Mouse (Mus musculus): ENCODE measurements around the gene Chek1. TPM values are rescaled to one million over a fixed set of nuclear protein-coding genes. Genes with fewer than 3 reads are reported as not detected.

Chek1 gene
- polyA plus RNA-seq, 1 experiment: 0.44 TPM

DNA sequence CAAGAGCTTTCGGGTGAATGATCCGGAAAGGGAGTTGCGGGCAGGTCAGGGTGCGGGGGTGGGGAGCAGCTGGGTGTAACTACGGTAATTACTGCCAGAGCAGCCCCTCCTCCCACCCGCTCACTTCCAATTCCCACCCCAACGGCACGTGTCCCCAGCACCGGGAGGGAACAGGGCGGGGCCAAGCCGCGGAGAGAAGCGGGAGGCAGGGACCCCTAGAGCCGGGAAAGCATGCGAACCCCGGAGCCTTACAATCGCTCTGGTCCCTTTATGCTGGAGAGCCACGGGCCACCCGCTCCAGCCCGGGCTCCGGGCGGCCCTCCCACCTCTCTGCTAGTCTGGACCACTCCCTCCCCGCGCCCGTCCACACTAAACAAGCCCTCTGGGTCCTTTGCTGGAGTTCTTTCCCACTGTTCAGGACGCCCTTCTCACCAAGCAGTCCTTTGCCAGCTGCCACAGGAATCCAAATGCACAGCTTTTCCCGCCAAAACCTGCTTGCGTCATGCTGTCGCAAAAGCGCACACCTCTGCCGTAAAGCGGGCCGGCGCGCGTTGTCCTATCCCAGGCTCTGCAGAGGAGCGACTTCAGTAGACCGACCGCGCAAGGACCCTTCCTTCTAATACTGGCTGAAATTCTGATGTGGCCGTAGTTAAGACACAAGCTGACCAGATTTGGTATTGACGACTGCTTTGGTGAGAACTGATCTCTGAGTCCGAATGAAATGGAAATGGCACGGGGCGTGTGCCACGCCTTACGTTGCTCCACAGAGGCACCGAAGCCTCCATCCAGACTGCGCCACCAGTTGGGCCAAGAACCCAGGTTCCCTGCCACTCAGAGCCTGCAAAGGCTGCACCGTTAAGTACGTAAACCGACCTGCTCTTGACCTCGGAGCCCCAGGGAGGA lies 483 bp downstream of the Chek1 start:
- TF ChIP-seq CTCF (IDR thresholded peaks at IDR 0.05; ENCODE audit: extremely low read depth, insufficient read depth, insufficient read length, insufficient replicate concordance): no peak
- TF ChIP-seq POLR2A (IDR thresholded peaks at IDR 0.05; ENCODE audit: low read depth, low read length): no peak
- peak; percentile 70 to 82 for DNase-seq (ENCODE audit: low read depth in 1 of 2, low spot score in 2 of 2)
- peak overlapping the region; percentile 79 for H3K4me3 ChIP-seq (ENCODE audit: extremely low read depth, insufficient read depth, insufficient read length)
- WGBS: under 1% methylated on average over 53 of the region's 53 CpGs
- 0 out of 2 replicates have a peak, but pooled peaks cover 1% of the 10 kb centered on the region for H3K36me3 ChIP-seq (ENCODE audit: control insufficient read depth, insufficient read depth, low read length)
- H3K27me3 ChIP-seq (ENCODE audit: control insufficient read depth, insufficient read depth, low read length): no peaks in the 10 kb centered on the region
- peak overlapping the region; percentile 38 for H3K27ac ChIP-seq (ENCODE audit: insufficient read depth, low read length)
- no peaks in the 10 kb centered on the region for H3K4me1 ChIP-seq (ENCODE audit: control insufficient read depth, insufficient read depth, insufficient read length)

DNA sequence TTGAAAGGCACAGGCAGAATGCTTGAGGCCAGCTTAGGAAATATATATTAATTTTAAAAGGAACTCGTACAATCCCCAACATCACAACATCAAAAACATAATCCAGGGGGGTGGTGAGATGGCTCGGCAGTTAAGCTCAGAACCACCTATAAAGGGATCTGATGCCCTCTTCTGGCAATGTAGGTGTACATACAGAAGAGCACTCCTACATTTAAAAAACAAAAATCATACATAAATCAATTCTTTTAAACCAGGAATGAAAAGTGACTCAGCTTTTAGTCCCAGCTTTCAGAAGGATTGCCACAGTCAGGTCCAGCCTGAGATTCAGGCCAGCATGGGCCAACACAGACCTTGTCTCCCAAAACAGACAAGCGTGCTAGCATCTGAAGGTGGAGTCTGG lies 10.2 kb downstream of the Chek1 start:
- no peak overlapping the region for H3K4me3 ChIP-seq (ENCODE audit: extremely low read depth, insufficient read depth, insufficient read length)
- no peak for TF ChIP-seq POLR2A (IDR thresholded peaks at IDR 0.05; ENCODE audit: low read depth, low read length)
- TF ChIP-seq CTCF (IDR thresholded peaks at IDR 0.05; ENCODE audit: extremely low read depth, insufficient read depth, insufficient read length, insufficient replicate concordance): no peak
- no peaks in the 10 kb centered on the region for H3K4me1 ChIP-seq (ENCODE audit: control insufficient read depth, insufficient read depth, insufficient read length)
- H3K27ac ChIP-seq (ENCODE audit: insufficient read depth, low read length): no peak overlapping the region
- no peaks in the 10 kb centered on the region; the same call in 1 of the 2 replicates for H3K36me3 ChIP-seq (ENCODE audit: control insufficient read depth, insufficient read depth, low read length)
- no peak for DNase-seq (ENCODE audit: low read depth in 1 of 2, low spot score in 2 of 2)
- WGBS: 76% methylated on average over 3 of the region's 3 CpGs
- no peaks in the 10 kb centered on the region for H3K27me3 ChIP-seq (ENCODE audit: control insufficient read depth, insufficient read depth, low read length)

DNA sequence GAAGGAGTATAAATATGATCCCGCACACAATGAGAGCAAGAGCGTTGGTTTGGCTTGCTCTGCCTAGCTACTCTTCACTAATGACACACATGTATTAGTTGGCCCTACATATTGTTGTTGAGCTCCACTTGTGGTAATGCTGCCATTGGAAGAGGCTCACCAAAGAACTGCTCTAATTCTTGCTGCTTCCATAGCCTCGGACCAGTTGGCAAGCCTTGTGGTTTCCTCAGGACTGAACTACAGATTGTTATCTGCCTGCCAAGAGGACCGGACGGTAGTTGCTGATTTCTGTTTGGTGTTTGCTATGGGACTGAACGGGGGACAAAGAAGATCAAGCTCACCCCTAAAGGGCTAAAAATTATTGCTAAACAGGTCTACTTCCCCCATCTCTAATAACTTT lies 19.6 kb downstream of the Chek1 start:
- 79% methylated on average over 6 of the region's 6 CpGs for WGBS
- Histone ChIP-seq H3K27me3 (ENCODE audit: control insufficient read depth, insufficient read depth, low read length) (no peaks in the 10 kb centered on the region), H3K4me1 (ENCODE audit: control insufficient read depth, insufficient read depth, insufficient read length) (no peaks in the 10 kb centered on the region), H3K27ac (ENCODE audit: insufficient read depth, low read length) (no peak overlapping the region), H3K36me3 (ENCODE audit: control insufficient read depth, insufficient read depth, low read length) (no peaks in the 10 kb centered on the region), H3K4me3 (ENCODE audit: extremely low read depth, insufficient read depth, insufficient read length) (no peak overlapping the region)
- TF ChIP-seq POLR2A (IDR thresholded peaks at IDR 0.05; ENCODE audit: low read depth, low read length) (no peak), CTCF (IDR thresholded peaks at IDR 0.05; ENCODE audit: extremely low read depth, insufficient read depth, insufficient read length, insufficient replicate concordance) (no peak)
- DNase-seq (ENCODE audit: low read depth in 1 of 2, low spot score in 2 of 2): no peak

DNA sequence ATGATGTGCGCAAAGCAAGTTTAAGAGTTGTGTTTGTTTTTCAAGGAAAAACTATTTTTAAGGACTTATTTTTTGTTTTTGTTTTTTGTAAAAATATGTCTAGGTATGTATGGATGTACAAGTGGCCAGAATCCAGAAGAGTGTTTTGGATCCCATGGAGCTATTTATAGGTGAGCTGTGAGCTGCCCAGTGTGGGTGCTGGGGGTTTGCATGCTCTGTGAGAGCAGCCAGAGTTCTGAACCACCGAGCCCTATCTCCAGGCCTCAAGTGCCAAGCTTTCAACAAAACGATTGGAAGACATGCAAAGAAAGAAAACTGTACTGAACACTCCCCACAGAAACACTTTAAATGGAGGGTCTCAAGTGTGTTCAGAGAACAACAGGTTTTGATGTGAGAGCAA lies 20.9 kb downstream of the Chek1 start:
- no peaks in the 10 kb centered on the region for H3K27me3 ChIP-seq (ENCODE audit: control insufficient read depth, insufficient read depth, low read length)
- H3K27ac ChIP-seq (ENCODE audit: insufficient read depth, low read length): no peak overlapping the region
- TF ChIP-seq CTCF (IDR thresholded peaks at IDR 0.05; ENCODE audit: extremely low read depth, insufficient read depth, insufficient read length, insufficient replicate concordance) (no peak), POLR2A (IDR thresholded peaks at IDR 0.05; ENCODE audit: low read depth, low read length) (no peak)
- no peak for DNase-seq (ENCODE audit: low read depth in 1 of 2, low spot score in 2 of 2)
- H3K36me3 ChIP-seq (ENCODE audit: control insufficient read depth, insufficient read depth, low read length): no peaks in the 10 kb centered on the region
- WGBS: 91% methylated on average over 3 of the region's 3 CpGs
- no peak overlapping the region for H3K4me3 ChIP-seq (ENCODE audit: extremely low read depth, insufficient read depth, insufficient read length)
- H3K4me1 ChIP-seq (ENCODE audit: control insufficient read depth, insufficient read depth, insufficient read length): no peaks in the 10 kb centered on the region

DNA sequence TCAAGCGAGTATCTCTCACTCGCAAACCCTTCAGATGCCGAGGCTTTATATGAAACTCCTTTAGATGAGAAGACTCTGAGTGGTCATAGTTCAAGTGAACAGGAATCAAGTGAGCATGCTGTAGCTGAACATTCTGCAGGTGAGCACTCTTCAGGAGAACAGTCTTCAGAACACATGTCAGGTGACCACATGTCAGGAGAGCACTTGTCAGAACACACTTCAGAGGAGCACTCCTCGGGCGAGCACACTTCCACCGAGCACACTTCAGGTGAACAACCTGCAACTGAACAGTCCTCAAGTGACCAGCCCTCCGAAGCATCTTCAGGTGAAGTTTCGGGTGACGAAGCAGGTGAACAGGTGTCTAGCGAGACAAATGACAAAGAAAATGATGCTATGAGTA lies 32.6 kb downstream of the Chek1 start:
- Histone ChIP-seq H3K36me3 (ENCODE audit: control insufficient read depth, insufficient read depth, low read length) (no peaks in the 10 kb centered on the region), H3K27me3 (ENCODE audit: control insufficient read depth, insufficient read depth, low read length) (no peaks in the 10 kb centered on the region; the same call in 1 of the 2 replicates), H3K27ac (ENCODE audit: insufficient read depth, low read length) (no peak overlapping the region), H3K4me3 (ENCODE audit: extremely low read depth, insufficient read depth, insufficient read length) (no peak overlapping the region), H3K4me1 (ENCODE audit: control insufficient read depth, insufficient read depth, insufficient read length) (no peaks in the 10 kb centered on the region)
- 92% methylated on average over 10 of the region's 10 CpGs for WGBS
- no peak for TF ChIP-seq POLR2A (IDR thresholded peaks at IDR 0.05; ENCODE audit: low read depth, low read length)
- no peak for TF ChIP-seq CTCF (IDR thresholded peaks at IDR 0.05; ENCODE audit: extremely low read depth, insufficient read depth, insufficient read length, insufficient replicate concordance)
- no peak for DNase-seq (ENCODE audit: low read depth in 1 of 2, low spot score in 2 of 2)

DNA sequence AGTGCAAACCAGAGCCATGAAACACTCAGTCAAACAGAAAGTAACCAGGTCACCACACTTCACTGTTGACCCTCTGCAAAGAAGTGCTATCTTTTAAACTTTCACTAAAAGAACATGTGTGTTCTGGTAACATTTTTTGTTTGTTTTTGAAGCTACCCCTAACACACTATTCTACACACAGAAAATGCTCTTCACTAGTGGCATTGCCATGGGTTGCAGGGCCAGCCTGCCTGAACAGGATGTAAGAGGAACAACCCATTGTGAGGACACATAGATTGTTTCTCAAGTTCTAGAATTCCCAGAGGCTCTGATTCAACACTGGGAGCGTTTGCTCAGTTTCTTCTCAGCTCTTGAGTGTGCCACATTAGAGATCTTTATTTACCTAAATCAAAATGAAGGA lies 33.9 kb downstream of the Chek1 start, which contains the start of gene Acrv1:
TSS of gene Acrv1 (plus strand) at position 301 of the 400 bp plus-strand sequence.
- Histone ChIP-seq H3K27me3 (ENCODE audit: control insufficient read depth, insufficient read depth, low read length) (no peaks in the 10 kb centered on the region; the same call in 1 of the 2 replicates), H3K27ac (ENCODE audit: insufficient read depth, low read length) (no peak within 1 kb of the TSS), H3K4me3 (ENCODE audit: extremely low read depth, insufficient read depth, insufficient read length) (no peak within 1 kb of the TSS), H3K36me3 (ENCODE audit: control insufficient read depth, insufficient read depth, low read length) (no peaks in the 10 kb centered on the region), H3K4me1 (ENCODE audit: control insufficient read depth, insufficient read depth, insufficient read length) (no peaks in the 10 kb centered on the region)
- TF ChIP-seq POLR2A (IDR thresholded peaks at IDR 0.05; ENCODE audit: low read depth, low read length) (no peak), CTCF (IDR thresholded peaks at IDR 0.05; ENCODE audit: extremely low read depth, insufficient read depth, insufficient read length, insufficient replicate concordance) (no peak)
- WGBS: 73% methylated on average over 1 of the region's 1 CpGs
- no peak for DNase-seq (ENCODE audit: low read depth in 1 of 2, low spot score in 2 of 2)

DNA sequence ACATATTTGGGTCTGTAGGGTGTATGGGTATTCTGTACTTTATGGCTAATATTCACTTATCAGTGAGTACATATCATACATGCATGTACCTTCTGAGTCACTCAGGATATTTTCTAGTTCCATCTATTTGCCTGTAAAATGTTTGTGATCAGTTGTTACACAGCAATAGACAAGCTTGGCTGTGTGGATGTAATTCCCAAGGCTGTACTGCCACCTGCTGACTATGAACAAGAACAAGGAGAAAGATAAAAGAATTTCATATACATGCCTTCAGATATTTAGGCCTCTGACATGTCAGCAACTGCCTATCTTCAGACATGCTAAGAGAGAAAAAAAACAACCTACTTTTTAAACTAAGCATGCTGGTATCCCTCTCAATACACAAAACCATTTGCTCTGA lies 39.5 kb downstream of the Chek1 start:
- TF ChIP-seq POLR2A (IDR thresholded peaks at IDR 0.05; ENCODE audit: low read depth, low read length) (no peak), CTCF (IDR thresholded peaks at IDR 0.05; ENCODE audit: extremely low read depth, insufficient read depth, insufficient read length, insufficient replicate concordance) (no peak)
- Histone ChIP-seq H3K4me1 (ENCODE audit: control insufficient read depth, insufficient read depth, insufficient read length) (no peaks in the 10 kb centered on the region), H3K27me3 (ENCODE audit: control insufficient read depth, insufficient read depth, low read length) (no peaks in the 10 kb centered on the region), H3K27ac (ENCODE audit: insufficient read depth, low read length) (no peak overlapping the region), H3K4me3 (ENCODE audit: extremely low read depth, insufficient read depth, insufficient read length) (no peak overlapping the region), H3K36me3 (ENCODE audit: control insufficient read depth, insufficient read depth, low read length) (no peaks in the 10 kb centered on the region)
- DNase-seq (ENCODE audit: low read depth in 1 of 2, low spot score in 2 of 2): no peak

All from spleen, adult 2 months (tissue).